Mouse (Mus musculus) midbrain, embryonic 15.5 days (tissue): ENCODE results near the gene Utp6. TPM values are rescaled to one million over a fixed set of nuclear protein-coding genes. Genes with fewer than 3 reads are reported as not detected.
A peak's percentile ranks its signal among the peaks of the same experiment; 100 is the strongest.
"Not testable (repeated sequence)": the region's sequence is repeated elsewhere in the genome, so short reads cannot be mapped to it uniquely, and the experiment has no call there.

ENCODE experiments used
- ATAC-seq: fragments of 200-750 bp; cut with Nextera tagmentation; replicated peaks from 2 replicates; pipeline ENCODE4 v1.8.0; 2017; ENCODE audit warnings: moderate TSS enrichment
- H3K27ac ChIP-seq: fragments of 300-500 bp; sonication (generic); 2 replicates; pipeline ENCODE4 v1.5.1; 2015; ENCODE audit warnings: mild to moderate bottlenecking, inconsistent platforms
- H3K27me3 ChIP-seq: fragments of 300-500 bp; sonication (generic); replicated peaks from 2 replicates; pipeline ENCODE4 v1.6.1; 2015; ENCODE audit warnings: inconsistent platforms
- H3K36me3 ChIP-seq: fragments of 300-500 bp; sonication (generic); replicated peaks from 2 replicates; pipeline ENCODE4 v1.6.1; 2015; ENCODE audit warnings: inconsistent platforms
- H3K4me1 ChIP-seq: fragments of 300-500 bp; sonication (generic); 2 replicates; pipeline ENCODE4 v1.6.1; 2015; ENCODE audit warnings: inconsistent platforms
- H3K4me2 ChIP-seq: fragments of 300-500 bp; sonication (generic); 2 replicates; pipeline ENCODE4 v1.6.1; 2015; ENCODE audit warnings: inconsistent platforms, mild to moderate bottlenecking, moderate library complexity
- H3K4me3 ChIP-seq: fragments of 300-500 bp; sonication (generic); 2 replicates; pipeline ENCODE4 v1.5.1; 2015; ENCODE audit warnings: mild to moderate bottlenecking, inconsistent platforms
- H3K9ac ChIP-seq: fragments of 300-500 bp; sonication (generic); 2 replicates; pipeline ENCODE4 v1.6.1; 2015; ENCODE audit warnings: mild to moderate bottlenecking, inconsistent platforms
- H3K9me3 ChIP-seq: fragments of 300-500 bp; sonication (generic); 2 replicates; pipeline ENCODE4 v1.6.1; 2016; ENCODE audit warnings: inconsistent platforms
- WGBS: fragments of 180-500 bp; shearing (Covaris S2); methylation state at CpG from one replicate; pipeline ENCODE4 v1.1.7; 2015; ENCODE audit warnings: mixed read lengths; 5-methylcytosine and 5-hydroxymethylcytosine counted together
- polyA plus RNA-seq: library from polyadenylated mRNA; unstranded; fragments of >200 nt; fragmentation: Nextera tagmentation; extraction: Ambion mirVana; gene quantifications from 2 replicates; pipeline ENCODE4 v1.2.1, GENCODE M21; 2015

Gene Utp6
- polyA plus RNA-seq: 36.2 and 37.0 TPM in 2 replicates

- peak within 1 kb of the TSS; percentile 54 for H3K9ac ChIP-seq
- peaks cover 14% of the 10 kb centered on the region for H3K4me1 ChIP-seq
- ATAC-seq: peak; percentile 96
- H3K36me3 ChIP-seq: peaks cover 16% of the 10 kb centered on the region
- peak within 1 kb of the TSS; percentile 79 for H3K4me2 ChIP-seq
- peak within 1 kb of the TSS; percentile 65 for H3K27ac ChIP-seq
- H3K4me3 ChIP-seq: peak within 1 kb of the TSS; percentile 71
- H3K27me3 ChIP-seq: 0 out of 2 replicates have a peak, but pooled peaks cover 2% of the 10 kb centered on the region
- under 1% methylated on average over 46 of the region's 46 CpGs for whole genome bisulfite sequencing
- H3K9me3 ChIP-seq: no peaks in the 10 kb centered on the region
Measured at GRCm38 (mm10) chr11:79962125-79962876, at the start of gene Utp6. Gene Utp6 (minus strand): TSS chr11:79962390.

DNA sequence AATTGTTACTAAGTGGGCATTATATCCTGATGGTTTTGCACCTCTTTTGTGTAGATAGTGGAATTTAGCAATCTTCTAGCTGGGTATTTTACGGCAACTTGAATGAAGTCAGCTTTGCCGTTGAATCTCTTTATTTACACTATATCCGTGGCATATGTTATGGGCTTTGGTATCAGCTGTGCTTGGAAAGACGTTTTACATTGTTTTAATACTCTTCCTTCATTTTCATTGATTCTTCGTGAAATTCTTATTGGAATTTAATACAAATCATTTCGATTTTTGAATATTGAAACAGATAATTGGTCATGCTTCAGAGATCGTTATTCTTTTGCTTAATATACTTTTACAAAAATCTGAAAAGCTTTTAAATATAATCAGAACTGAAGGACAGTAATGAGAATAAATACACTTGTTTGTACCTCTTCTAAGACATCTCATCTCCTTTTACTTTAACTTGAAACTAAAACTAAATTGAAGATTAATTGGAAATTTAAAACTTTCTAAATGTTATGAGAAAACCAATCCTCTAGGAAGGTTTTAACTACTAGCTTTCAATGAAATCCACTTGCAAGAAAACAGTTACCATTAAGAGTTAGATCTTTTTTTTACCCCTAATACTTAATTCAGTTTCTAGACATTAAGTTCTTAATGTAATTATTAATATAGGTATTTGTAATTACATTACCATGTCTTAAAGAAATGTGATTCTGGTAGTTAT, 32.2 kb upstream of the Utp6 start:
- Histone ChIP-seq H3K9me3 (no peaks in the 10 kb centered on the region), H3K9ac (peak overlapping the region; percentile 80; the same call in 1 of the 2 replicates), H3K36me3 (no peaks in the 10 kb centered on the region), H3K4me3 (peak overlapping the region; percentile 94), H3K4me2 (peak overlapping the region; percentile 76), H3K27me3 (no peaks in the 10 kb centered on the region), H3K4me1 (0 out of 2 replicates have a peak, but pooled peaks cover 5% of the 10 kb centered on the region), H3K27ac (no peak overlapping the region)
- WGBS: 3% methylated on average over 7 of the region's 7 CpGs
- no peak for ATAC-seq

DNA sequence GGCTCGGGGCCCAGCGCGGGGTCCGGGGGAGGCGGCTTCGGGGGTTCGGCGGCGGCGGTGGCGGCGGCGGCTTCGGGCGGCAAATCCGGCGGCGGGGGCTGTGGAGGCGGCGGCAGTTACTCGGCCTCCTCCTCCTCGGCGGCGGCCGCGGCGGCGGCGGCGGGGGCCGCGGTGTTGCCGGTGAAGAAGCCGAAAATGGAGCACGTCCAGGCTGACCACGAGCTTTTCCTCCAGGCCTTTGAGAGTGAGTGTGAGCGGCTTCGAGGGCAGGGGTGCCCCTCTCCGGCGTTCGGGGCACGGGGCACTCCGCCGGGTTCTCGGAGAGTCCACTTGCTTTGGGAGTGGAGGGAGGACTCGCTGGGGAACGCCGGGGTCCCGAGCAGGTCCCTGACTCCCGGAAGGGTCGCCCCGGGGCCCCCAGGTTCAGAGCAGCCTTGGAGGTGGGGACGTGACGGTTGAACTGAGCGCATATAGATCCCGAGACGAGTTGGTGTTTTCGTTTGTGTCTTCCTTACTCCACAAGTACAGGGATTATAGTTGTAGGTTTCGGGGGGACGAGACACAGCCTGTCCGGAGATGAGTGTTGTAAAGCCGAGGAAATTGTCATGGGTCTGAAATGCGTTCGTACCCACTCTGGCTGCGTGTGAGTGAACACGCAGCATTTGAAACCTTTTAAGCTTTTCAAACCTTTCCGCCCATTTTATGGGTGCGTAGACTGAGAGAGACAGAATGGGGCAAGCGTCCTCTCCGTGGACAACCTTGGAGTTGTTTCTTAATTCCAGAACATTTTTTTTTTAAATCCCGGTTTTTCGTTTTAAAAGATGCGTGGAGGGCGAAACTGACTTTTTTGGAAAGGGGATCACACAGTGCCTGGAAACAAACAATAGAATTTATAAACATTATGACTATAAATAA, 31.4 kb upstream of the Utp6 start:
- Histone ChIP-seq H3K9me3 (no peaks in the 10 kb centered on the region), H3K9ac (peak overlapping the region; percentile 80), H3K4me2 (peak overlapping the region; percentile 76), H3K4me1 (0 out of 2 replicates have a peak, but pooled peaks cover 5% of the 10 kb centered on the region), H3K4me3 (peak overlapping the region; percentile 94), H3K36me3 (no peaks in the 10 kb centered on the region), H3K27ac (peak overlapping the region; percentile 97), H3K27me3 (no peaks in the 10 kb centered on the region)
- ATAC-seq: peak; percentile 61
- WGBS: under 1% methylated on average over 53 of the region's 74 CpGs

- Histone ChIP-seq H3K27ac (peak within 1 kb of the TSS; percentile 97), H3K36me3 (no peaks in the 10 kb centered on the region), H3K4me1 (0 out of 2 replicates have a peak, but pooled peaks cover 5% of the 10 kb centered on the region), H3K27me3 (no peaks in the 10 kb centered on the region), H3K9me3 (no peaks in the 10 kb centered on the region), H3K9ac (peak within 1 kb of the TSS; percentile 80), H3K4me2 (peak within 1 kb of the TSS; percentile 90), H3K4me3 (peak within 1 kb of the TSS; percentile 94)
- peak; percentile 97 for ATAC-seq
- under 1% methylated on average over 53 of the region's 74 CpGs for WGBS
Measured at GRCm38 (mm10) chr11:79992592-79993355, 30.6 kb upstream of the Utp6 start, which contains the start of gene Suz12. Gene Suz12 (plus strand): TSS chr11:79993106.

GRCm38 (mm10) chr11:79992035-79992591, 29.9 kb upstream of the Utp6 start:
- no peaks in the 10 kb centered on the region for H3K36me3 ChIP-seq
- ATAC-seq: no peak
- no peaks in the 10 kb centered on the region for H3K9me3 ChIP-seq
- peak overlapping the region; percentile 57 for H3K9ac ChIP-seq
- WGBS: 32% methylated on average over 21 of the region's 21 CpGs
- peak overlapping the region; percentile 97 for H3K27ac ChIP-seq
- peak overlapping the region; percentile 90 for H3K4me2 ChIP-seq
- 0 out of 2 replicates have a peak, but pooled peaks cover 5% of the 10 kb centered on the region for H3K4me1 ChIP-seq
- no peaks in the 10 kb centered on the region for H3K27me3 ChIP-seq
- H3K4me3 ChIP-seq: peak overlapping the region; percentile 94

DNA sequence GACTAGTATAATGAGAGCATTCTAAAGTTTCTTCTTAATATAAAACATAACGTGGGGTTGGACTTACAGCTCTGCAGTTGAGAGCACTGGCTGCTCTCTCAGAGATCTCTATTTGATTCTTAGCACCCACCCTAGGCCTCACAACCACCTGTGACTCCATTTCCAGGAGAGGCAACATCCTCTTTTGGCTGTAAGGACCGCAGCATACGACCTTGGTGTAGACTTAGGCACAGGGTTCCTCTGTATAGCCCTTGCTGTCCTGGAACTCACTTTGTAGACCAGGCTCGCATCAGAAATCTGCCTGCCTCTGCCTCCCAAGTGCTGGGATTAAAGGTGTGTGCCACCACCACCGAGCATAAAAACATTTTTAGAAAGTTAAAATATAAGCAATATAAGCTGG, 29.4 kb upstream of the Utp6 start:
- Histone ChIP-seq H3K27ac (no peak overlapping the region), H3K9ac (no peak overlapping the region), H3K36me3 (no peaks in the 10 kb centered on the region), H3K4me2 (no peak overlapping the region), H3K9me3 (no peaks in the 10 kb centered on the region), H3K27me3 (no peaks in the 10 kb centered on the region), H3K4me3 (no peak overlapping the region), H3K4me1 (0 out of 2 replicates have a peak, but pooled peaks cover 5% of the 10 kb centered on the region)
- WGBS: 93% methylated on average over 5 of the region's 5 CpGs
- no peak for ATAC-seq

DNA sequence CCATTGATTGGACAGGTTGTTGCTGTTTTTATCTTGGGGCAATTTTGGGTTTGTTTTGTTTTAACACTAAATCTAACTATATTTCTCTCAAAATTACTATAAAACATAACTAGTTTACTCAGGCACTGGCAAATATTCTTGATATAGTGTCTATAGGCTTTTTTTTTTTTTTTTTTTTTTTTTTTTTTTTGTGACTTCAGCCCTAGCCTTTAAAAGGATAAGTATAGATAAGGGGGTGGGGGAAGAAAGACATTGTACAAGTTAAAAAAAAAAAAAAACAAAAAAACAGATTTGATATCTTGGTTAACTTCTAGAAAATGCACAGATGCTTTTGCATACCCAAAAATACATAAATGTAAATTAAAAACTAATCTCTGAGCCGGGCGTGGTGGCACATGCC, 27.9 kb upstream of the Utp6 start:
- Histone ChIP-seq H3K4me1 (0 out of 2 replicates have a peak, but pooled peaks cover 4% of the 10 kb centered on the region), H3K4me3 (no peak overlapping the region), H3K9ac (no peak overlapping the region), H3K4me2 (no peak overlapping the region), H3K27me3 (no peaks in the 10 kb centered on the region), H3K36me3 (no peaks in the 10 kb centered on the region), H3K9me3 (no peaks in the 10 kb centered on the region), H3K27ac (no peak overlapping the region)
- ATAC-seq: no peak
- WGBS: 97% methylated on average over 2 of the region's 2 CpGs

GRCm38 (mm10) chr11:79987896-79988295, 25.7 kb upstream of the Utp6 start:
- no peak overlapping the region for H3K9ac ChIP-seq
- no peaks in the 10 kb centered on the region for H3K27me3 ChIP-seq
- H3K4me1 ChIP-seq: no peaks in the 10 kb centered on the region
- no peaks in the 10 kb centered on the region for H3K36me3 ChIP-seq
- H3K4me2 ChIP-seq: no peak overlapping the region
- 87% methylated on average over 3 of the region's 3 CpGs for WGBS
- no peak overlapping the region for H3K4me3 ChIP-seq
- H3K9me3 ChIP-seq: no peaks in the 10 kb centered on the region
- H3K27ac ChIP-seq: no peak overlapping the region
- ATAC-seq: no peak

GRCm38 (mm10) chr11:79986886-79987285, 24.7 kb upstream of the Utp6 start:
- Histone ChIP-seq H3K9me3 (no peaks in the 10 kb centered on the region), H3K4me2 (no peak overlapping the region), H3K4me3 (no peak overlapping the region), H3K36me3 (no peaks in the 10 kb centered on the region), H3K4me1 (no peaks in the 10 kb centered on the region), H3K27ac (no peak overlapping the region), H3K27me3 (no peaks in the 10 kb centered on the region), H3K9ac (no peak overlapping the region)
- 89% methylated on average over 4 of the region's 4 CpGs for WGBS
- ATAC-seq: no peak

- H3K4me1 ChIP-seq: peaks cover 17% of the 10 kb centered on the region
- H3K9me3 ChIP-seq, H3K4me2 ChIP-seq, H3K4me3 ChIP-seq, H3K27ac ChIP-seq, H3K36me3 ChIP-seq, ATAC-seq, H3K9ac ChIP-seq, H3K27me3 ChIP-seq: not testable (repeated sequence)
- 91% methylated on average over 4 of the region's 4 CpGs for WGBS
Measured at GRCm38 (mm10) chr11:79977747-79978146, 15.6 kb upstream of the Utp6 start.

DNA sequence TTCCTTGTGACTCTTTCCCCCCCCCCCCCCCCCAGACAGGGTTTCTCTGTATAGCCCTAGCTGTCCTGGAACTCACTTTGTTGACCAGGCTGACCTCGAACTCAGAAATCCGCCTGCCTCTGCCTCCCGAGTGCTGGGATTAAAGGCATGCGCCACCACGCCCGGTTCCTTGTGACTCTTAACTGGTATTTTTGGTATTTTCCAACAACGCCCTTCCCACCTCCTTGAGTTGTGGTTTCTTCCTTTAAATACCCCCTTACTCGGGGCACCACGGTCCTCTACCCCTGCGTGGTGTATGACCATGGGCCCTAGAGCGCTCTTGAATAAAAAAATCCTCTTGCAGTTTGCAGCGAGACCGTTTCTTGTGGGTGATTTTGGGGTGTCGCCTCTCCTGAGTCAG, 14.9 kb upstream of the Utp6 start:
- not testable (repeated sequence) for H3K4me2 ChIP-seq, H3K27me3 ChIP-seq, H3K4me3 ChIP-seq, H3K9me3 ChIP-seq, H3K27ac ChIP-seq, H3K36me3 ChIP-seq, ATAC-seq, H3K9ac ChIP-seq
- peaks cover 17% of the 10 kb centered on the region for H3K4me1 ChIP-seq
- WGBS: 95% methylated on average over 14 of the region's 14 CpGs
